Mouse (Mus musculus) layer of hippocampus, postnatal 14 days (tissue): Measurements from ENCODE around the gene Cct2. TPM values are rescaled to one million over a fixed set of nuclear protein-coding genes. Genes with fewer than 3 reads are reported as not detected.
A peak's percentile ranks its signal among the peaks of the same experiment; 100 is the strongest.
"Not testable (repeated sequence)": the region's sequence is repeated elsewhere in the genome, so short reads cannot be mapped to it uniquely, and the experiment has no call there.

Experiments used
- DNase-seq, 2 experiments: peaks; one replicate each; pipeline ENCODE4 v3.0.0; 2021 to 2022; ENCODE audit warnings: low spot score in 2 of 2, mixed read lengths in 1 of 2
- total RNA-seq, 2 experiments: library from RNA; stranded (reverse); gene quantifications; 2 replicates each; pipeline ENCODE4 v1.2.3; 2021

Cct2 gene
- total RNA-seq, 2 experiments from 2014 or later = 203 to 205 TPM

DNA sequence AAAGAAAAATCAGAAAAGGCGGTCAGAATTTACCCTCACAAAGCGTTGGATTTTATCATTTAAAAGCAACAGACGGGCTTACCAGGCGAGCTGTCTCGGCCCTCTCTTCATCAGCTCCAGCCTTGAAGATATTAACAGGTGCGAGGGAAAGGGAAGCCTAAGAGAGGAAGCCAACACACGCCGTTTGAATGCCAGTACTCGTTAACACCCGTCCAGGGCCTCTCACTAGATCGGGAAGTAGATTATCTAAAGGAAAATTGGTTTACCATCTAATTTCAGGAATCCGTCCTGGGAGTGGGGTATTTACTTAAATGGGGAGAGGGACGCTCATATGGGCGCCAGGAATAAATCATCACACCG is 740 bp downstream of the Cct2 start:
- no peak for DNase-seq

GRCm38 (mm10) chr10:117055668-117056067 is 7.9 kb downstream of the Cct2 start:
- DNase-seq = no peak

DNA sequence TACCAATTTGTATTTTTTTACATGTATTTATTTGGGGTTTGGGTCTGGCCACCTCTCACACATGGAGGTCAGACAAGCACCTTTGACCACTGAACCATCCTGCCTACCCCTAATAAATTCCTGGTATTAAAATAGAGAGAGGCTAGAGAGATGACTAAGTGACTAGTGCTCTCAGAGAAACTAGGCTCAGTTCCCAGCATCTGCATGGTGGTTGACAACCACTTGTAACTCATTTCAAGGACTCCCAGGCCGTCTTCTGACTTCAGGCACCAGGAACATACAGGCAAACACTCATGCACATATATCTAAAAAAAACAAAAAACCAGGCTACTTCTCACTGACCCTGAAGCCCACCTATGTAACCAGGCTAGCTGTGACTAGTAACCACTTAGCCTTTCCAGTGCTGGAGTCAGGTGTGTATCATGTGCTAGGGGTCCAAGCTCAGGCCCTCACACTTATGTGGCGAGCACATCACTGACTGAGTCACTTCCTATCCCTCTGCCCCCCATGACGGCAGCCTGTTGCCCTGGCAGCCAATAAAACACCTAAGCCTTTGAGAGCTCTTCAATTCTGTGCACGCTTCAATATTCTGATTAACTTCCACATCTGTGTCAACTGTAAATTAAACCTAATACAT is 13.5 kb downstream of the Cct2 start:
- DNase-seq = no peak

- DNase-seq = no peak
These were observed 14.4 kb downstream of the Cct2 start for GRCm38 (mm10) chr10:117049253-117049652.

- peak; percentile 28 to 31 for DNase-seq
These were observed 18.2 kb downstream of the Cct2 start, which contains the start of gene Lrrc10 for GRCm38 (mm10) chr10:117045175-117046056. TSS of gene Lrrc10 (plus strand) at chr10:117045341.

DNA sequence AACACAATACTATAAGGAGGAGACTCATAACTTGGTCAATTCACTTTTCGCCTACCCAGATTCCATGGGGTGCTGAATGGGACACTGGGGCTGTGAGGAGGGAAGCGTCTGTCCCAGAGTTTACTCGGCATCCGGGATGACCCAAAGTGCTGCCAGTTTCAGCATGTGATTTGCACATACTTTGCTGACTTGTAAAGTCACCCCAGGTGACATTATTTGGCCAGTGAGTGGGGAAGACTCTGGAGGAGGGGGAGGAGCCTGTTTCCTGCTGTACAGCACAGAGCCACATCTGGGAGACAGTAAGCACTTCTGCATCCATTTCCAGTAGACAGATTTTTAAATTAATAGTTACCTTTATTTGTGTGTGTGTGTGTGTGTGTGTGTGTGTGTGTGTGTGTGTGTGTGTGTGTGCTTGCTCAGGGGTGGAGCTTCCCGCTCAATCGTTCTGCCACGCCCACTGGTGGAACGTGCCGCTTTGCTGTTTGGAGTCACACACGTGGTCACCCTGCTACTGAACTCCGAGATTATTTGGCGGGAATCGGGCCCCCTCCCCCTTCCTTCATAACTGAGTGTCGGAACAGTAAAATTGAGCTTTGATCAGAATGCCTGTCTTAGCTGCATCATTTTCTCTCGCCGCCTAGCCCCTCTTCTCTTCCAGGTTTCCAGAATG is 20.0 kb downstream of the Cct2 start:
- DNase-seq = not testable (repeated sequence)

GRCm38 (mm10) chr10:117042295-117042694 is 21.3 kb downstream of the Cct2 start:
- DNase-seq = no peak

DNA sequence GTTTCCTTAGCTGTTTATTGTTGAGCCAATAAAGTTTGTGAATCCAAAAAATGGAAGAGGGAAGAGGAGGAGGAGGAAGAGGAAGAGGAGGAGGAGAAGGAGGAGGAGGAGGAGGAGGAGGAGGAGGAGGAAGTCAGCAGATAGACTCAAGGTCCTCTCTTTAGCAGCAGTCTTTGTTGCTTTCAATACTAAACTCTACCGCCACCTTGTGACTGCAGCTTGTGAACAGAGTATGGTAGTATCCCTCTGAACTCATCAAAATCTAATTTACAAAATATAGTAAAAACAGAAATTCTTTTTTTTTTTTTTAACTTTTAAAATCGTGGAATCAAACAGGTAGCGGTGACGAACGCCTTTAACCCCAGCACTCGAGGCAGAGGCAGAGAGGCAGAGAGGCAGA is 23.3 kb downstream of the Cct2 start:
- DNase-seq = no peak

DNA sequence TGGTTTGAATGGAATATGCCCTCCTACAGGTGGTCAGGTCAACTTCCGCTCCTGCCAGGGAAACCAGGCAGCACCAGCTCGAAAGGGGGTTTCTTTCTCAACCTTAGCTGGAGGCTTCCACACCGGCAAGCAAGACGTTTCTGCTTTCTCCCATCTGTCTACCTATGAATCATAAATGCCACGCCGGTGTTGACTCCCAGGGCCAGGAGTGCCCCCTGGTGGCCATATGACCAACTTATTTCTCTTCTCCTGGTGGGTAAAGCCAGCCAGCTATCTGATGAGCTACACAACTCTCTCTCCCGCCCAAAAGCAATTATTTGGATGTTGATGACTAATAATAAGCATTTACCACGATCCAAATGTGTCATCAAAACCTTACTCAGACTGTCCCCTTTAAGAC is 29.8 kb downstream of the Cct2 start:
- DNase-seq = peak; percentile 69 to 76

DNA sequence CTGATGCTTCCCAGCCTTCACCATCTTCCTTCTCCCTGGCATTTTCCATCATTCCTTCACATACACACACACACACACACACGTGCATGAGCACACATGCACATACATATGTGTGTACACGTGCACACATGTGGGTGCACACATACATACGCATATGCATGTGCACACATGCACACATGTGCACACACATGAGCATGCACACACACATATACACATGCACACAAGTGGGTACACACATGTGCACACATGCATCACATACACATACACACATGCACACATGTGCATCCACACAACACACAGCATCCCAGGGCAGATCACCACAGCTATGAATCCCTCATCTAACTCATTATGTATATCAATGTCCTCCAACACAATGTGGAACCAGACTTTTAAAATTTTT is 32.5 kb downstream of the Cct2 start:
- DNase-seq = no peak

- DNase-seq = no peak
These were observed 37.4 kb downstream of the Cct2 start for GRCm38 (mm10) chr10:117026176-117026575.

DNA sequence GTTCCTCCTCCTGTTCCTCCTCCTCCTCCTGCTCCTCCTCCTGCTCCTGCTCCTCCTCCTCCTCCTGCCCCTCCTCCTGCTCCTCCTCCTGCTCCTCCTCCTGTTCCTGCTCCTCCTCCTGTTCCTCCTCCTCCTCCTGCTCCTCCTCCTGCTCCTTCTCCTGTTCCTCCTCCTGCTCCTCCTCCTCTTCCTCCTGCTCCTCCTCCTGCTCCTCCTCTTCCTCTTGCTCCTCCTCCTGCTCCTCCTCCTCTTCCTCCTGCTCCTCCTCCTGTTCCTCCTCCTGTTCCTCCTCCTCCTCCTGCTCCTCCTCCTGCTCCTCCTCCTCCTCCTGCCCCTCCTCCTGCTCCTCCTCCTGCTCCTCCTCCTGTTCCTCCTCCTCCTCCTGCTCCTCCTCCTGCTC is 37.8 kb downstream of the Cct2 start:
- not testable (repeated sequence) for DNase-seq

GRCm38 (mm10) chr10:117023693-117024092 is 39.9 kb downstream of the Cct2 start:
- DNase-seq = no peak

DNA sequence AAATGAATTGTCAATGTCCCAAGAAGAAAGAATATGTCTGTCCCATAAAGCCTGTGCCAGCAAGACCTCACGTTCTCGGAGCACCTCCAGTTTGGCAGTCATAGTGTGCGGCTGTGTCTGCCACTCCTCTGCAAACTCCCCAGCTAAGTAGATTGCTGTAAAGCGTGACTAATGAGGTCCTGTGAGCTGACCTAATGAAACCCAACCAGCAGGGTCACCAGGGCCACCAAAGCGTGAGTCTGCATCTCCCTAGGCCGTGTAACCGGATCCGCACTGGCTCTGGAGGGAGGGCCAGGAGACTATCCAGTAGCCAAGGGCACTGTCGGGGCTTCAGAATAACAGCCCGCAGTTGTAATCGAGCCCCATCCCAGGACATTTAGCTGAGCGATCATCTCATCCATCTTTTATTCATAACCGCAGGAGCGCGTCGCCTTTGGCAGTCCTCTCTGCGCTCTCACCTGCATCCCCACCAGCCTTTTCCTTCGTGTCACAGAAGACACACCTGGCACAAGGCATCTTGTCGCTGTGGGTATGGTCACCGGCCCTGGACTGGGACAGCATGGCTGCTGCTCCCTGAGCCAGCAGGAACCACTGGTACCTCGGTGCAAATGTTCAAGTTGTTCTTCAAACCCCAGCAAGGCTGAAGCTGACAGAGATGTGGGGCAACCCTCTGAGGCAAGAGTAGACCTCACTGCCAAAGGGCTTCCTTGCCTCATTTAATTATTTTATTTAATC is 42.4 kb downstream of the Cct2 start:
- DNase-seq = no peak

DNA sequence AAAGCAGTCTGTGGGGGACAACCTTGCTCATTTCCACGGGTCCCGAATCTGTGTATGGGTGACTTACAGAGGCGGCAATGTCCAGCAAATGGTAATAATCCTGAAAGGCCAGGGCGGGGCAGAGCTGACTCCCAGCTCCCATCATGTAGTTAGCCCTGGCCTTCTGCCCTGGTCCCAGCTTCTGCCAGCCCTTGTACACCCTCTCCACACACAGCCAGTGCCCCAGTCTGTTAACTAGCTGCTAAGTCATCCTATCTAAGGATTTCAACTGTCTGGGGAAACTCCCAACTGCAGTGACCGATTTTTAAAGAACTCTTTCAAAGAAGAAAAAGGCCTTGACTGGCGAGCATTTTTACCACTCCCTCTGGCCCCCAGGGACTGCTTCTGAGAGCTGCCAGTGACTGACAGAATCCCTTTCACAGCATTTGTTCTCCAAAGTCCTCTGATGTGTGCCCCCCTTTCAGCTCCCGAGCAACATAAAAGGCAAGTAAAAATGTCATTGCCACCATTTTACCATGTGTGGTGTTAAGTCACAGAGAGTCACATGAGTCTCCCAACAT is 45.3 kb downstream of the Cct2 start:
- DNase-seq = no peak

- DNase-seq = no peak
These were observed 49.0 kb downstream of the Cct2 start for GRCm38 (mm10) chr10:117014565-117014964.

- DNase-seq = peak; percentile 22 to 31
These were observed 49.8 kb downstream of the Cct2 start for GRCm38 (mm10) chr10:117013689-117014390.

DNA sequence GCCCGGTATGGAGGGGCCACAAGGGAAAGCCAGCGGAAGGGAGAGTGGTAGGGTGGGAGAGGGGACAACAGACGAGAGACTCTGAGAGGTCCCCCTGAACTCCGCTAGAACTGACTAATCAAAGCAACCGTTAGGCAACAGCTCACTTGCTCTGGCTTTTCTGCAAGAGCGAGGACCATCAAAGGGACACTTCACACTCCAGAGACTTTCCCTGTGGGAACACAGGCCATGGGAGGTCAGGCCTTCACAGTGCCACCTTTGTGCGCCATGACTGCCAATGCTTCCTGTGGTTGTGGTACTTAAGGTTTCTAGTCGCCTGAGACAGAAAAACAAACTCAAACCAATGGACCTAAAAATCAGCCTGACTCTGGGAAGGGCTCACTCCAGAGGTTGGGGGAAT is 52.6 kb downstream of the Cct2 start:
- no peak for DNase-seq

GRCm38 (mm10) chr10:117009691-117010090 is 53.9 kb downstream of the Cct2 start:
- DNase-seq = no peak

DNA sequence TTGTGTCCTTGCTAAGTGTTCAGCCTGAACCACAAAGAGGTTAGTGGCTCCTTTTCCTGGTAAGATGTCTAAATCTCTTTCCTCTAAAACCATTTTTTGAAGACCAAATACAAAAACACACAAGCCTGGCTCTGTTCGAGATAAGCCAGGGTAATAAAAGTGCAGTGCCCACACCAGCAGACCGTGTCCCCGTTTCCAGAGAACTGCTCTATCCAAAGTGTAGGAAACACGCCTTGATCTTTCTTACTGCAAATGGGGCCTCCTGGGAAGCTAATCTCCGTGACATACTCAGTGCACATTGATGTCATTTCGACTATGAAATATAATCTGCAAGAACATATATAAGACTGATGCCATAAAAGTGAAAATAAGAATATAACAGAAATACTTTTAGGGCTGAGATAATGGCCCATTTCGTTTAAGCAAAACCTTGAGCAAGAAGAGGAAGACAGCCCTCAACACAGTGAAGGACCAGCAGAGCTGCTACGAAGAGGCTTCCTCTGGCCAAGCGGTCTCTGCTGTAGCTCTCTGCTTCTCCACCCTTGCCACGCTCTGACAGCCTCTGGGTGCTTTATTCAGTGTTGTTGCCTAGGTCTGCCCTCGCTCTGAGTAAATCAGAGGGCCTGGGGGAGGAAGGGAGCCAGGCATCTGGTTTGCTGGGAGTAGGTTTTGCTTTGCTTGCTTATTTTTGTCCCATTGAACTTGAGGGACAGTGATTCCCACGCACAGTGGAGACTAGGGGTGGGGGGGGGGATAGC is 57.7 kb downstream of the Cct2 start:
- no peak for DNase-seq
